Mouse (Mus musculus): ENCODE measurements around the gene Pdf.
A peak's percentile ranks its signal among the peaks of the same experiment; 100 is the strongest.

Pdf gene

DNA sequence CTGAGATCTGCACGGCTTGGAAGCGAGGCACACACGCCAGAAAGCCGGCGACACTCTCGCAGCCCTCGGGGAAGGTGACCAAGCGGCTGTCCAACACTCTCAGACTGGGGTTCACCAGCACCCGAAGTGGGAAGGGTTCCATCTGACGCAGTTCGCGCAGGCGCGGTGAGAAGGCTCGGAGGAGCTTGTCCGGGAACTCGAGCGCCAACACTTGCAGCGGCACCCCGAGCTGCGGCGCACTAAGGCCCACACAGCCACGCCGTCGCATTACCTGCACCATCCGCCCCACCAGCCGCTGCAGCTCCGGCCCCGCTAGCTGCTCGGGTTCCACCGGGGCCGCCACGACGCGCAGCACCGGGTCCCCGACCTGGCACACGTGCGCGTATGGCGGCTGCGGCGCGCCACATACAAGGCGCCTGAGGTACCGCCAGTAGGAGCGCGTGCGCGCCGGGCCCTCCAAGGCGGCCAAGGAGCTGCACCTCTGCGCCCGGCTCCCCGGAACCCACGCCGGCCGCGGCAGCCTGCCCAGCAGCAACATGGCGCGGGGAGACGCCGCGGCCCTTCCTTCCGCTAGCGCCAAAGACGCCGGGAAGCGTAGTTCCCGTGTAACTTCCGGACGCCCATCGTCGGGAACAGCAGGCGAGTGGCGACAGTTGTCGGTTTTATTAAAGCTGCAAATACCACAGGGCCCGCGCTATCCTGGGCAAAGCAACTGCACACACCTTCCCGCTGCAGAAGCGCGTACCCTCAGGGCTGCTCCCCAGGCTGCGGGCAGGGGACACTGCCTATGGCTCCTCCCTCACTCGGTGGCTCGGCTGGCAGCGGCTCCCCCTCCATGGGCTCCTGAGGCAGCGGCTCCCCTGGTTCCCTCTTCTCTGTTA, at the start of gene Pdf:
TSS of gene Pdf (minus strand) at position 554 of the 881 bp plus-strand sequence.
- peak; percentile 85 for ATAC-seq (ENCODE audit: insufficient number of reproducible peaks, low FRiP score, low TSS enrichment)

DNA sequence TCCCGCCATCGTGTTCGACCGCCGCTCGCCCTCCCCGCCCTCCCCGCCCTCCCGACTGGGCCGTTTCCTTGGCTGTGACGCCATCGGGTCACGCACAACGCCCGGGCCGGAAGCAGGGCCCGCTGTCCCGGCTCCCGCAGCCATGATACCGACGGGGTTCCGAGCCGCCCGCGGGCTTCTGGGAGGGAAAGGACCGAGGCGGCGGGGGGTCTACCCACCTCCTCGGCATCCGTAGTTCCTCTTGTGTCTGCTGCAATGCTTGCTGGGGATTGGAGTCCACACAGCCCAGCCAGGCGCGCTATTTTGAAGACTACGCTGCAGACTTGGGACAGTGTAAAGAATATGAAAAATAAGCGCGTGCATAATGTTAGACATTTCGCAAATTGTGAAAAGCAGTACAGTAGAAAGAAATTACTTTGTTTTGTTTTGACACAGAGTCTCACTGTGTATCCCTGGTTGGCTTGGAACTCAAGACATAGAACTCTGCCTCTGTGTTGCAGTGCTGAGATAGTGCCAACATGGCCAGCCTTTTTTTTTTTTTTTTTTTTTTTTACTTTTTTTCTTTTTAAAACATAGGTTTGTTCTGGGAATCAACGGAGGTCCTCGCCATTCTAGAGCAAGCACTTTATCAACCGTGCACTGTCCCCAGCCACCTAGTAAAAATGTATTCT, 48.1 kb upstream of the Pdf start, which contains the start of gene Terf2:
TSS of gene Terf2 (minus strand) at position 182 of the 671 bp plus-strand sequence.
- peak; percentile 94 for ATAC-seq (ENCODE audit: insufficient number of reproducible peaks, low FRiP score, low TSS enrichment)

DNA sequence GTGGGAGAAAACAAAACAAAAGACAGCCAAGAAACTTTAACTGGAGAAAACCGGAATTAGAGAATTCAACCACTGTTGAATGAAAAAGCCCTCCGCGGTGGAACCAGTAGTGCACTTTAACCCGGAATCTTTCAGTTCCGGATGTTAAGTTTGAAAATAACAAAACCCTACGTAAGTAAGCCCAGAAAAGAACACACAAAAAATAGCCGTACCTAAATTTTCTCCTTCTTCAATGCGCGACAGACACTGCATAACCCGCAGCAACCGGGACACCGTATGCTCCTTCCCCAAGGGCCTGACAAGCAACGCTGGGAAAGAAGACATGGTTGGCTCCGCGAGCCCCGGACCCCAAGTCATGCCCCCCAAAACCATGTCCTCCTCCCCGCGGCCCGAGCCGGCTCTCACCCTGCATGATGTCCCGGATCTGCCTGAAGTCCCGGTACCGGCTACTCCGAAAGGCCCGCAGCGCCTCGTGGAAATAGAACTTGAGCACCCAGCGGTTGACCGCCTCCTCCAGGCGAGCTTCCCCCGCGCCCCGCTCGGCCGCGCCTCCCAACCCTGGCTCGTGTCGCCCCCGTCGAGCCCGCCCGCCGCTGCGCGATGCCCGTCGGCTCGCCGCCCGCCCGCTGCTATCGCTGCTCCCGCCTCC, 47.4 kb upstream of the Pdf start:
- peak; percentile 54 for ATAC-seq (ENCODE audit: insufficient number of reproducible peaks, low FRiP score, low TSS enrichment)

DNA sequence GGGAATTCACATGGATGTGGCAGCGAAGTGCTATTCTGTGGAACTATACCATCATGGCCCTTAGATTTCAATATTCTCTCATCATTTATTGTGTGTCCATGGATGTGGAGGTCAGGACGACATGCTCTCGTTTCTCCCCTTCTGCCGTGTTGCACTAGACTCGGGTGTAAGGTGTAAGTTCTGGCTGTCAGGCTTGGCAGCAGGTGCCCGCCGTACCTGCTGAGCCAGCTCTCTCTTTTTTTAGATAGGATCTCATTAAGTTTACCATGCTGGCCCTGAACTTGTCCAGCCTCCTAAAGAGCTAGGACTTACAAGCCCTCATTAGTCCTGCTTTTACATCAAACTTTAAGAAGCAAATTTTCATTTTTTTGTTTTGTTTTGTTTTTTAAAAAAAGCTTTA, 42.1 kb upstream of the Pdf start:
- no peak for ATAC-seq (ENCODE audit: insufficient number of reproducible peaks, low FRiP score, low TSS enrichment)

DNA sequence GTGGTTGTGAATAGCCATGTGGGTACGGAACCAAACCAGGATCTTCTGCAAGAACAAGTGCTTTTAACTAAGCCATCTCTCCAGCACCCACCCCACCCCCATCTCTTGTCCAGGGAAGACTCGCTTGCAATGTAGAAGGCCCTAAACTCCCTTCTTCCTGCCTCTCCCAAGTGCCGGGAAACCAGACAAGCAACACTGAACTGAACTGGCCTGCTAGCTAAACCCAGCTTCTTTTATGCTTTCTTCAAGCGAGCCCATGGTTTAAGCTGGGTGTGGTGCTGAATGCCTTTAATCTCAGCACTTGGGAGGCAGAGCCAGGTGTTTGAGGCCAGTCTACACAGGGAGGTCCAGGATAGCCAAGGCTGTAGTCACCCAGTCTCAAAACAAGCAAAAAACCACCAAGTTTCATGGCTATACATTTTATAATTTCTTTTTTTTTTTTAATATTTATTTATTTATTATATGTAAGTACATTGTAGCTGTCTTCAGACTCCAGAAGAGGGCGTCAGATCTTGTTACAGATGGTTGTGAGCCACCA, 40.2 kb upstream of the Pdf start:
- ATAC-seq (ENCODE audit: insufficient number of reproducible peaks, low FRiP score, low TSS enrichment), result no peak

DNA sequence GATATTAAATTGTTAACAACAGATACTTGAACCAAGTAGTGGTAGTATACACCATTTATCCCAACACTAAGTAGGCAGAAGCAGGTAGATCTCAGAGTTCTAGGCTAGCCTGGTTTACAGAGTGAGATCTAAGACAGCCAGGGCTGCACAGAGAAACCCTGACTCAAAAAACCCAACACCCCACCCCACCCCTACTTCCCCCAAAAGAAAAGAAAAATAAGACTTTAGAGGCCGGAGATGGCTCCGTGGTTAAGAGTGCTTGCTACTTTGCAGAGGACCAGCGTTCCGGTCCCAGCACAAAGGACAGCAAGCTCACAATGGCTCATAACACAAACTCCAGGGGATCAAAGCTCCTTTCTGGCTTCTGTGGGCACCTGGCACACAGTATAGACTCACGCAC, 37.6 kb upstream of the Pdf start:
- no peak for ATAC-seq (ENCODE audit: insufficient number of reproducible peaks, low FRiP score, low TSS enrichment)

DNA sequence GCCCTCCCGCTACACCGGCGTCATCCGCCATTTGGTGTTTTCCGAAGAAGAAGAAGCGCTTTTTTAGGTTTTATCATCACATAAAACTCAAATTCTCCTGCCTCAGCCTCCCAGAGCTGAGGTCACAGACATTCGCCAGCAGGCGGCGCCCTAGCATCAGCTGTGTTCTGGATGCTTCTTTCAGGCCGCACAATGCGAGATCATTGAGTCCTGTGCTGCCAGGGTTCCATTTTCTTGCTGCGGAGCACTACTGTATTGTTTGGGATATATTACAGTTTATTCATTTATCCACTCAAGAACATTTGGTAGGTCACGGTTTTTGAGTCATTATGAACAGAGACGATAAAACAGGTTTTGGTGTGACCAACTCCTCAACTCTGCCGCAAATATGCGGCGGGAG, 36.9 kb upstream of the Pdf start:
- ATAC-seq (ENCODE audit: insufficient number of reproducible peaks, low FRiP score, low TSS enrichment), result no peak

DNA sequence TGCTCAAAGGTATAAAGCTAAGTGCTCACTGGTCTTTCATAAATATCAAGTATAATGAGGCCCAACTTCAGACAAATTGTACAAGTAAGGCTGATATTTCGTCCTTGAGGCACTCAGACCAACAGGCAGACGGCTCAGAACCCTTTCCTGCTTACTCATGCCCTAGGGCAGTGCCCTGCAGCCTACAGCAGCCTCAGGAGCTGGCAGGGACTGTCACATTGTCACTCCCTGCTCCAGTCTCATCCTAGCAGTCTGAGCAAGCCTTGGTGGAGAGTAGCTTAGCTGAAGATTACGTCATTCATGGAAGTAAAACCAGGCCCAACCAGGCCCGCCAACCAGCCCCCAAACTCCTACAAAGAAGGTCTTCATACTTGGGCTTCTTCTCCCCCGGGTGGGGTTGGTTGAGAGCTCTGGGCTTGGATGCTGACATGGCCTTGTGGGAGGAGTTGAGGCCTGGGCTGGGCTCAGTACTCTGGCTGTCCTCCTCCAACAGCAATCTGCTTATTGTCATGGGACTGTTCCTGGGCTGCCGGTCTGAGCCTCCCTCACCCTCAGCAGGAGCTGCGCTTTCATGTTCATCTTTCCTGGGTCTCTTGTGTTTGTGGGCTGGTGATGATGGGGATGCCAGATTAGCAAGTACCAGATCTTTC, 27.9 kb upstream of the Pdf start:
- ATAC-seq (ENCODE audit: insufficient number of reproducible peaks, low FRiP score, low TSS enrichment), result no peak

DNA sequence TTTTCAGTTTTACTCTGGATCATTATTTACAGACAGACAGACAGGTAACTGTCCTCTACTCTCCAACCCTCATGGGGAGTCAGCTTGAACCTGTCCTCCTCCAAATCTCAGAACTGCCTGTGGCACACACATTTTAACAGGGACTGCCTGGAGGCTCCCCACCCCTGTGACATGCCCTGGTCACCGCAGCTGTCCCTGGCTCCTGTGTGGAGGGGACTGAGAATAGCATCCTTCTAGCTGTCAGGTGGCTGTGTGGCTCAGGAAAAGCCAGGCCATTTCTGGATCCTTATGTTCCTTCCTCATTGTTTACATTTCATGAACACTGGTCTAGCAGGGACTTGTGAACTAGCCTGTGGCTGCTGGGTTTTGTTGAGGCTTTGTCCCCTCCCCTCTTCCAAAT, 25.7 kb upstream of the Pdf start:
- no peak for ATAC-seq (ENCODE audit: insufficient number of reproducible peaks, low FRiP score, low TSS enrichment)

DNA sequence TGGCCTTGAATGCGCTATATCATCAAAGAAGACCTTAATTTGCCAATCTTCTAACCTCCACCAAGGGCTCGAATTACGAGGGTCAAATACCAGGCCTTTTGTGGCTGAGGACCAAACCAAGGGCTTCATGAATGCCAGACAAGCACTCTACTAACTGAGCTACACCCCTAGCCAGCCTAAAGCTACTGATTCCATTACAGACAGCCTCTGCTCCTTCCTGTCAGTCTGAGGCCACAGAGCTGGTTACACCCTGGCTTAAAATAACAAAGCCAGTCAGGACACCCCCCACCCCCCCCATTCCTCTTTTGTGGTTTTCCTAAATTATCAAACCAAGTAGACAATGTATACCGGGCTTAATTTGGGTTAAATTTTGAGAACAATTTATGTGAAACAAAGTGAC, 25.3 kb upstream of the Pdf start:
- no peak for ATAC-seq (ENCODE audit: insufficient number of reproducible peaks, low FRiP score, low TSS enrichment)

DNA sequence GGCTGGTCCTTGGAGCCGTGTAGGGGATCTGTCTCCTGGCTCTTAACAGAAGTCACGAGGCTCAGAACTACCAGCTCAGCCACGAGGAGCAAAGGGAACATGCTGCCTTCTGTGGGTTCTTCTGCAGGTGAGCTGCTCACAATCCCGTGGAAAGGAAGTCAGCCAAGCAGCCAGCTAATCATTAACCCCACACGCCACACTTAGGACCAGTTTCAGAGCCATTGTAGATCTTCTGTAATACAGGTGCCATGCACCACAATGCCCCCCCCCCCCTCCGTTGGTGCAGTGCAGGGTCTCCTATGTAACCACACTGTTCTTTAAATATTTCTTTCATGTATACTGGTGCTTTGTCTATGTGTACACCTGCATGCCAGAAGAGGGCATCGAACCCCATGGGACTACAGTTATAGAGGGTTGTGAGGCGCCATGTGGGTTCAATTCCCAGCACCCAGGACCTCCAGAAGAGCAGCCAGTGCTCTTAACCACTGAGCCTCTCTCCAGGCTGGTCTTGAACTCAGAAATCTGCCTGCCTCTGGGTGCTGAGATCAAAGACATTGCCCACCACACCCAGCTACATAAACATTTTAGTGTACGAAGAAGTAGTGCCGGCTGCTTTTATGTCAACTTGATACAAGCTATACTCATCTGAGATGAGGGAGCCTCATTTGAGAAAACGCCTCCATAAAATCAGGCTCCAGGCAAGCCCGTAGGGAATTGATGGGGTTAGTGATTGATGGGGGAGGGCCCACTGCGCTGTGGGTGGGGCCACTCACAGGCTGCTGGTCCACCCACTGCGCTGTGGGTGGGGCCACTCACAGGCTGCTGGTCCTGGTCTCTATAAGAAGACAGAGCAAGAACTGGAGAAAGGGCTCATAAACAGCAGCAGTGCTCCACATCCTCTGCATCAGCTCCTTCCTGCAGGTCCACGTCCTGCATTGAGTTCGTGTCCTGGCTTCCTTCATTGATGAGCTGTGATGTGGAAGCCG, 17.4 kb upstream of the Pdf start, which contains the start of gene Tmed6:
TSS of gene Tmed6 (minus strand) at position 134 of the 986 bp plus-strand sequence.
- no peak for ATAC-seq (ENCODE audit: insufficient number of reproducible peaks, low FRiP score, low TSS enrichment)

DNA sequence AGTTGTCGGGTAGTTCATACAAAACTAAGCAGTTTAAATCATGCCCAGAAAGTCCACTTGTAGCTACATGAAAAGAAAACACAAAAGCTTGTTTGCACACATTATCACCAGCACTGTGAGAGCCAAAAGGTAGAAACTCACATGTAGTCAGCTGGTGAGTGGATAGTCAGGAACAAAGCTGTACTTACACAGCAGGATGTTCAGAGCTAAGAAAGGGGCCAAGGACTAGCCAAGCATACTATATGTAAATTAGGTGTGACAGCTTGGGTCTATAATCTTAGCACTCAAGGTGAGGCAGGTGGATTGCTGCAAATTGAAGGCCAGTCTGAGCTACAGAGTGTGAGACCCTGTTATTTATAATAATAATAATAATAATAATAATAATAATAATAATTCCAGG, 14.2 kb upstream of the Pdf start:
- ATAC-seq (ENCODE audit: insufficient number of reproducible peaks, low FRiP score, low TSS enrichment), result no peak

DNA sequence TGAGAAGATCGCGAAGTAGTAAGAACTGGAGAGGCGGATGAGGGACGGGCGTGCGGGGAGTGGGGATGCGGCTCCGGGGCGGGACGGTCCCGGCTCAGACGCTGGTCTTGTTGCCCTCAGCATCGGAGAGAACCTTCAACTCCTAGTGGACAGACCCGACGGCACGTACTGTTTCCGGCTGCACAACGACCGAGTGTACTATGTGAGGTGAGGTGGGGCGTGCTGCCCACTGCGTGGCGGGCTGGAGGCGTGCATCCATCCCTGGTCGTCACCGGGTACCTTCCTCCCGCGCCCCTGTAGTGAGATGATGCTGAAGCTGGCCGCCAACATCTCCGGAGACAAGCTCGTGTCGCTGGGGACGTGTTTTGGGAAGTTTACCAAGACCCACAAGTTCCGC, 8.6 kb upstream of the Pdf start:
- ATAC-seq (ENCODE audit: insufficient number of reproducible peaks, low FRiP score, low TSS enrichment), result no peak; the same call in 1 of the 2 replicates

DNA sequence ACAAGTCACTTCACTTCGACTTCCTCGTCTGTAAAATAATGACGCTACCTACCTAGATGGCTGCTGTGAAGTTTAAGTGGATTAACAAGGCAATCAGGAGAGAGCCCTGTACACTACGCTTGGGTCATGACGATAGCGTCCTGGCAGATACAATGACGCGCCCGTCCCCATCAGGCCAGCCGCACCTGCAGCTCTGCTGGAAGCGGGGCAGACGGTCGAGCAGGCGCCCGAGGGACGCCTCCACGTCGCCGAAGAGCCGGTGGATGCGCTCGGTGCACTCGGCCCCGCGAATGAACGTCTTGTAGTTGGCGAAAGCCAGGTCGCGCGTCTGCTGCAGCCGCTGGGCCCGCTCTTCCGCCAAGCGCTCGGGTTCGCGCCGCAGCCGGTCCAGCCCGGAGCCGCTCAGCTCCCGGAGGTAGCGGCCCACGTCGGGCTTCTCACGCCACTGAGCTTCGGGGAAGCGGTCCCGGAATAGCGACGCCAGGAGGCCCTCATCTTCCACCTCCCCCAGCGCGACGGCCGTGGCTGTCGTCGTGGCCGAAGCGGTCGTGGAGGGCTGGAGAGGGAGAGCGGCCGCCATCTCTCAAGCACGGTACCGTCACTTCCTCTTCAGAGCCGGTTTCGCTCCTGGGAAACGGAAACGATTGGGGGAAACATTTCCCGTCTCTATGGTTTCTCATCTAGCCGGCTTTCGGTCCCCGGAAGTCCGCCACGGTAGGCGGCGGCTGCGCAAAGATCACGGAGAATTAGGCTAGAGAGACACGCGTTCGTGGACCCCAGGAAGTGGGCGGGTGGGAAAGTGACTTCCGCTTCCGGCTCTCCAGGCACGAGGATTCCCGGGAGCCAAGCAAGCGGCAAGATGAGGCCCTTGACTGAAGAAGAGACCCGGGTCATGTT, 7.9 kb upstream of the Pdf start, which contains the start of the genes Cog8 and Nip7:
TSS of gene Cog8 (minus strand) at position 614 of the 897 bp plus-strand sequence.
TSS of gene Nip7 (plus strand) at position 802 of the 897 bp plus-strand sequence.
- peak; percentile 96 for ATAC-seq (ENCODE audit: insufficient number of reproducible peaks, low FRiP score, low TSS enrichment)

DNA sequence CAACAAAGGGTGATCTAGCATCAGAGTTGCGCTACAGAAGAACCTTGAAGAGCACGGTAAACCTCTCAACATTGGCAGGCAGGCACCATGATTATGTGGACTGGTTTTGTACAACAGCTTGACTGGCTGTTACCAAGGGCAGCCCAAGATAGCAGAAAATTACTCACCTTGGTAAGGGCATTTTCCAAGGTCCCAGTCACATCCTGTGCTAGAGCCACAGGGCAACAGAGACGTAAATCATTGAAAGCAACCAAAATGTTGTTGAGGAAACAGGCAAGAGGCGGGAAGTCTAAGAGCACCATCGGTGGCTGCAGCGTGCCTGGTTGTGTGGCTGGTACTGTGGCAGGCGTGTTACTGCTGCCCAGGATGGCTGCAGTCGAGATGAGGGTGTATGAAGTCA, 3.6 kb upstream of the Pdf start:
- no peak for ATAC-seq (ENCODE audit: insufficient number of reproducible peaks, low FRiP score, low TSS enrichment)

DNA sequence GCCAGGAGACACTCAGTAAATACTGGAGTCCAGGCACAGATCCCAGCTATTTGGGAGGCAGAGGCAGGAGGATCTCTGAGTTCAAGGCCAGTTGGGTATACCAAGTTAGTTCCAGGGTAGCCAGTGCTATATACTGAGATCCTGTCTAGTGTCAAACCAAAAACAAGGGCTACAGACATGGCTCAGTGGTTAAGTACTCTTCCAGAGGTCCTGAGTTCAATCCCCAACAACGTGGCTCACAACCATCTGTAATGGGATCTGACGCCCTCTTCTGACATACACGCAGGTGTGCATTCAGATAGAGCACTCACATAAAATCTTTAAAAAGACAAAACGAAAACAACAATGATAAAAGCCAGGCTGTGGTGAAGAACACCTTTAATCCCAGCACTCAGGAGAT, 1.1 kb upstream of the Pdf start:
- ATAC-seq (ENCODE audit: insufficient number of reproducible peaks, low FRiP score, low TSS enrichment), result no peak

DNA sequence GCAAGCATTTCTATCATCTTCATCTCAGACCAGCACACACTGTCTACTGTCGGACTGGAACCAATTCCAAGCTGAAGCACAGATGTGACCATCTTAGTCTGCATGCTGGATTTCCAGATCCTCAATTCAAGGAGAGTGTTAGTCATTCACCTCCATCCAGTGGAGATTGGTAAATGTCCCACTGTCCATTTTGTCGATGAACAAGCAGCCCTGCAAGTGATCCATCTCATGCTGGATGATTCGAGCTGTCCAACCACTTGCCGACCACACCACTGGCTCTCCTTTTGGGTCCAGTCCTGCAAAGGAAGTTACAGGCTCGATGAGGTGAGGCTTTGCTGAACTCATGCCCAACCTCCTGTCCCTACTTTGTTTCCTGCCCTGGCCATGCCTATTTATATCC, 1.4 kb downstream of the Pdf start:
- no peak for ATAC-seq (ENCODE audit: insufficient number of reproducible peaks, low FRiP score, low TSS enrichment)

DNA sequence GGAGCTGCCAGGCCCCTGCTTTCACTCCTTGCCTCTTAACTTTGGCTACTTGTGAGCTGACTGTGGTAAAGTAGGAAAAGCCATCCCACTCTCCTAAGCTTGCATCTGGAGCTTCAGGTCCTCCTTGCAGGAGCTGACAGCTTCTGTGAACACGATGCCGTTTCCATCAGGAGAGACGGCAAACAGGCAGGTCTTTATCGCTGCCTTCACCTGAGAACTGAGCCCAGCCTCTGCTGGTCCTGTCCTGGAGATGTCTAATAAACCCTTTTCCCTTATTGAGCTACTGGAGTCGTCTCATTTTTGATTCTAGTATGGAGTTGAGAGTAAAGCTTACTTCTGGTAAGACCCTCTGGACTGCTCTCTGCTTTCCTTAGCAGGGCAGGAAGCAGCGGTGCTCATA, 2.9 kb downstream of the Pdf start:
- ATAC-seq (ENCODE audit: insufficient number of reproducible peaks, low FRiP score, low TSS enrichment), result no peak
